Mouse (Mus musculus) hindbrain, embryonic 10.5 days (tissue): ENCODE measurements around the gene Gpr108. TPM values are rescaled to one million over a fixed set of nuclear protein-coding genes. Genes with fewer than 3 reads are reported as not detected.

Source experiments
- DNase-seq: peaks from one replicate; pipeline ENCODE4 v3.0.0-alpha.2; 2017; ENCODE audit warnings: low spot score
- H3K27ac ChIP-seq: fragments of 300-500 bp; sonication (generic); 2 replicates; pipeline ENCODE4 v1.5.1; 2016; ENCODE audit warnings: mild to moderate bottlenecking, moderate library complexity
- H3K27me3 ChIP-seq: fragments of 300-500 bp; sonication (generic); 2 replicates; pipeline ENCODE4 v1.6.1; 2016; ENCODE audit warnings: mild to moderate bottlenecking; ENCODE audit not compliant: poor library complexity, insufficient read depth, severe bottlenecking
- H3K36me3 ChIP-seq: fragments of 300-500 bp; sonication (generic); 2 replicates; pipeline ENCODE4 v1.6.1; 2016; ENCODE audit warnings: mild to moderate bottlenecking, moderate library complexity
- H3K4me1 ChIP-seq: fragments of 300-500 bp; sonication (generic); replicated peaks from 2 replicates; pipeline ENCODE4 v1.6.1; 2016; ENCODE audit warnings: mild to moderate bottlenecking
- H3K4me3 ChIP-seq: fragments of 300-500 bp; sonication (generic); 2 replicates; pipeline ENCODE4 v1.5.1; 2016; ENCODE audit warnings: mild to moderate bottlenecking, moderate library complexity
- H3K9me3 ChIP-seq: fragments of 300-500 bp; sonication (generic); 2 replicates; pipeline ENCODE4 v1.6.1; 2016; ENCODE audit warnings: mild to moderate bottlenecking, moderate library complexity
- WGBS: fragments of 180-500 bp; shearing (Covaris S2); methylation state at CpG from one replicate; pipeline ENCODE4 v1.1.7; 2016; 5-methylcytosine and 5-hydroxymethylcytosine counted together
- polyA plus RNA-seq: library from polyadenylated mRNA; unstranded; fragments of >200 nt; fragmentation: Nextera tagmentation; extraction: Ambion mirVana; gene quantifications from 2 replicates; pipeline ENCODE4 v1.2.1, GENCODE M21; 2016

Gene Gpr108
- 24.3 and 25.4 TPM in 2 replicates for polyA plus RNA-seq

GRCm38 (mm10) chr17:57248201-57248699, at the start of gene Gpr108:
Gene Gpr108 (minus strand): TSS chr17:57248446.
- H3K27me3 ChIP-seq, result no peaks in the 10 kb centered on the region
- H3K4me1 ChIP-seq, result peaks cover 38% of the 10 kb centered on the region
- H3K4me3 ChIP-seq, result peak within 1 kb of the TSS; percentile 79
- peak; percentile 87 for DNase-seq
- peaks cover 22% of the 10 kb centered on the region for H3K36me3 ChIP-seq
- no peaks in the 10 kb centered on the region for H3K9me3 ChIP-seq
- peak within 1 kb of the TSS; percentile 96 for H3K27ac ChIP-seq
- WGBS, result under 1% methylated on average over 12 of the region's 12 CpGs

DNA sequence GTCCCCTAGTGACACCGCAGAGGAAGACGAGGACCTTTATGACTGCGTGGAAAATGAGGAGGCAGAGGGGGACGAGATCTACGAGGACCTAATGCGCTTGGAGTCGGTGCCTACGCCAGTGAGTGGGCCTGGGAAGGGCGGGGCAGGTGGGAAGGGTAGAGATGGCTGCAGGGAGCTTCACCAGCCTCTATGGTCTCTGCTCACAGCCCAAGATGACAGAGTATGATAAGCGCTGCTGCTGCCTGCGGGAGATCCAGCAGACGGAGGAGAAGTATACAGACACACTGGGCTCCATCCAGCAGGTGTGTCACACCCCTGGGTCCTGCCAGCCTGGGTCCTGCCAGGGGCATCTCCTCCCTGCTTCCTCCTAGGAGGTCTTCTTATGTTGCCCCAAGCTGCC, 48.8 kb upstream of the Gpr108 start:
- H3K4me3 ChIP-seq, result no peak overlapping the region
- H3K27me3 ChIP-seq, result no peaks in the 10 kb centered on the region
- no peak for DNase-seq
- H3K36me3 ChIP-seq, result no peaks in the 10 kb centered on the region
- H3K27ac ChIP-seq, result no peak overlapping the region
- no peaks in the 10 kb centered on the region for H3K9me3 ChIP-seq
- no peaks in the 10 kb centered on the region for H3K4me1 ChIP-seq
- 86% methylated on average over 12 of the region's 12 CpGs for WGBS

DNA sequence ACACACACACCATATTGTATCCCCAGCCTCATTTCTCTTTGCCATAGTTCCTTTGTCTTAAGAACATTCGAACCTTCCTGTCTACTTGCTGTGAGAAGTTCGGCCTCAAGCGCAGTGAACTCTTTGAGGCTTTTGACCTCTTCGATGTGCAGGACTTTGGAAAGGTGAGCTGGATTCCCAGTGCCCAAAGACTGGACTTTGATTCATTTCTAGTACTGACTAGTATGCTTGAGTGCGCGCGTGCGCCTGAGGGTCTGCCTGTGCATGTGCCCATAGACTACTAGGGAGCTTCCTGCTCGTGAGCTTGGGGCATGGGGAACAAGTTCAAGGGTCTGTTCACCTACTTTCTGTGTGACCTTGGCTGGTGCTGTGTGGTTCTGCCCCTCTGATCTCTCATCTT, 47.7 kb upstream of the Gpr108 start:
- 94% methylated on average over 9 of the region's 9 CpGs for WGBS
- no peaks in the 10 kb centered on the region for H3K4me1 ChIP-seq
- no peak overlapping the region for H3K4me3 ChIP-seq

DNA sequence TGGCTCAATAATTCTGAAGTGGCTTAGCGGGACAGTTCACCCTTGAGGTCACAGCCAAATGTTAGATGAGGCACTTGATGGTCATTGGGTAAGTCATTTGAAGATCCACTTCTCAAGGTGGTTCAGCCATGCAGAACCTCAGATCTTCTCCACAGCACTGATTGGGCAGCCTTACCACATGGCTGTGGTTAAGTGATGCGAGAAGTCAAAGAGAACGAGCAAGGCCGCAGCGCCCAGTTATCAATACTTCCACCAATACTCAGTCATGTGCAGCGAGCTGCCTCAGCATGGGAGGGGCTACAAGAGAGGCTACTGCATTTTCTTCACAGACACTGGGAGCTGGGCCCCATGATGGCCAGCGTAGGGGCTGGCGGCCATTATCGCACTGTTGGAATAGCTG, 44.7 kb upstream of the Gpr108 start:
- Histone ChIP-seq H3K9me3 (no peaks in the 10 kb centered on the region), H3K36me3 (no peaks in the 10 kb centered on the region), H3K4me1 (no peaks in the 10 kb centered on the region), H3K4me3 (no peak overlapping the region), H3K27ac (no peak overlapping the region), H3K27me3 (no peaks in the 10 kb centered on the region)
- WGBS, result 93% methylated on average over 9 of the region's 9 CpGs
- no peak for DNase-seq

More for the DNA sequence above, 47.7 kb upstream of the Gpr108 start:
- DNase-seq, result no peak
- Histone ChIP-seq H3K9me3 (no peaks in the 10 kb centered on the region), H3K27me3 (no peaks in the 10 kb centered on the region), H3K27ac (no peak overlapping the region), H3K36me3 (no peaks in the 10 kb centered on the region)

- no peak overlapping the region for H3K4me3 ChIP-seq
- H3K36me3 ChIP-seq, result no peaks in the 10 kb centered on the region
- H3K9me3 ChIP-seq, result no peaks in the 10 kb centered on the region
- WGBS, result 90% methylated on average over 2 of the region's 2 CpGs
- no peak for DNase-seq
- no peaks in the 10 kb centered on the region for H3K27me3 ChIP-seq
- H3K4me1 ChIP-seq, result no peaks in the 10 kb centered on the region
- no peak overlapping the region for H3K27ac ChIP-seq
These were observed 44.1 kb upstream of the Gpr108 start for GRCm38 (mm10) chr17:57292302-57292701.

GRCm38 (mm10) chr17:57290671-57291055, 42.4 kb upstream of the Gpr108 start:
- Histone ChIP-seq H3K4me1 (no peaks in the 10 kb centered on the region), H3K27me3 (no peaks in the 10 kb centered on the region), H3K27ac (no peak overlapping the region), H3K36me3 (no peaks in the 10 kb centered on the region), H3K9me3 (no peaks in the 10 kb centered on the region), H3K4me3 (no peak overlapping the region)
- DNase-seq, result no peak
- WGBS, result 90% methylated on average over 7 of the region's 7 CpGs

GRCm38 (mm10) chr17:57290001-57290670, 41.9 kb upstream of the Gpr108 start:
- Histone ChIP-seq H3K27me3 (no peaks in the 10 kb centered on the region), H3K4me3 (no peak overlapping the region), H3K27ac (no peak overlapping the region), H3K4me1 (no peaks in the 10 kb centered on the region), H3K9me3 (no peaks in the 10 kb centered on the region), H3K36me3 (no peaks in the 10 kb centered on the region)
- 87% methylated on average over 9 of the region's 9 CpGs for WGBS
- no peak for DNase-seq

GRCm38 (mm10) chr17:57289252-57289651, 41.0 kb upstream of the Gpr108 start:
- WGBS, result 89% methylated on average over 5 of the region's 5 CpGs
- H3K4me3 ChIP-seq, result no peak overlapping the region
- no peaks in the 10 kb centered on the region for H3K27me3 ChIP-seq
- no peaks in the 10 kb centered on the region for H3K36me3 ChIP-seq
- H3K9me3 ChIP-seq, result no peaks in the 10 kb centered on the region
- DNase-seq, result no peak
- H3K4me1 ChIP-seq, result no peaks in the 10 kb centered on the region
- no peak overlapping the region for H3K27ac ChIP-seq

DNA sequence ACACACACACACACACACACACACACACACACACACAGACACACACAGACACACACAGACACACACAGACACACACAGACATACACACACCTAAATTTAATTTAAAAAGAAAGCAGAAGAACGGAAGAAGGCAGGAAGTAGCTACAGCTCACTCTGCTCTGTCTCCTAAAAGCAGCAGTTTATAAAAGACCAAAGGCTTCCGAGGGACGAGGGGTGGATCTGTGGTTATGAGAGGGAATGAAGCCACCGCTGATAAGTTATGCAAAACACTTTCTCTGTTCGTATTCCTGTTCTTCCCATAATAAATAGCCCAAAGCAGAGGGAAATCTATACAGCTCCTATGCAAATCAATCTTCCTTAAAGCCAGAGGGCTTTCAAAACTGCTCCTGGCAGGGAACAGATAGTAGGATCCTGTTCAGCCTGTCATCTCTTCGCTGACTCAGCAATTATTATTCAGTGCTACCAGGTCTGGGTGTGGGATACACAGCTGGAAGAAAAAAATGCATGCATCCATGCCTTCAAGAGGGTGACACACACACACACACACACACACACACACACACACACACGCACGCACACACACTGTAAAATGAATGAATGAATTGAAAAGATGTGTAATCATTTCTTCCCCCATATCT, 38.6 kb upstream of the Gpr108 start:
- H3K4me1 ChIP-seq, result no peaks in the 10 kb centered on the region
- 87% methylated on average over 8 of the region's 8 CpGs for WGBS
- H3K27ac ChIP-seq, result no peak overlapping the region
- H3K27me3 ChIP-seq, result no peaks in the 10 kb centered on the region
- no peaks in the 10 kb centered on the region for H3K9me3 ChIP-seq
- no peaks in the 10 kb centered on the region for H3K36me3 ChIP-seq
- no peak for DNase-seq
- H3K4me3 ChIP-seq, result no peak overlapping the region

DNA sequence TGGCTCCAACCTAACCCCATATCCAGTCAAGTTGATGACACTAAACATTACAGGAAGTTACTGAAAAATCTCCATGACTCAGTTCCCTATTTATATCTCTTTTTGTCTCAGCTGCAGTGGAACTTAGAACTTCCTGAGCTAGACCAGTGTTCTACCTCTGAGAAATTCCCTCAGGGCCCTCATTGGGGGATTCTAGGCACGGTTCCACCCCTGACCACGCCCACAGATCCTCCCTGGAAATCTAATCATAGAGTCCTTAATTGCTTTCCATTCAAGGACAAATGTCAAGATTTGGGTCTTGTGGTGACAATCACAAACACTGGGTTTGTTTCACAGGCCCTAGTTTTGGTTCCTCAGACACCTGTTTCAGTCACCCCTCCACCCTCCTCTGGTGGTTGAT, 36.8 kb upstream of the Gpr108 start:
- H3K9me3 ChIP-seq, result no peaks in the 10 kb centered on the region
- no peak for DNase-seq
- H3K4me1 ChIP-seq, result no peaks in the 10 kb centered on the region
- H3K36me3 ChIP-seq, result no peaks in the 10 kb centered on the region
- 77% methylated on average over 2 of the region's 2 CpGs for WGBS
- H3K27ac ChIP-seq, result no peak overlapping the region
- no peak overlapping the region for H3K4me3 ChIP-seq
- H3K27me3 ChIP-seq, result no peaks in the 10 kb centered on the region

- 78% methylated on average over 5 of the region's 5 CpGs for WGBS
- H3K4me3 ChIP-seq, result no peak overlapping the region
- no peaks in the 10 kb centered on the region for H3K4me1 ChIP-seq
- DNase-seq, result no peak
- H3K27ac ChIP-seq, result no peak overlapping the region
- no peaks in the 10 kb centered on the region for H3K9me3 ChIP-seq
- H3K36me3 ChIP-seq, result no peaks in the 10 kb centered on the region
- peaks cover 9% of the 10 kb centered on the region for H3K27me3 ChIP-seq
These were observed 35.7 kb upstream of the Gpr108 start for GRCm38 (mm10) chr17:57283906-57284305.

GRCm38 (mm10) chr17:57280411-57280810, 32.2 kb upstream of the Gpr108 start:
- no peak overlapping the region for H3K4me3 ChIP-seq
- H3K27me3 ChIP-seq, result peaks cover 22% of the 10 kb centered on the region
- 80% methylated on average over 3 of the region's 3 CpGs for WGBS
- no peaks in the 10 kb centered on the region for H3K36me3 ChIP-seq
- peaks cover 14% of the 10 kb centered on the region for H3K4me1 ChIP-seq
- H3K9me3 ChIP-seq, result no peaks in the 10 kb centered on the region
- no peak overlapping the region for H3K27ac ChIP-seq
- DNase-seq, result no peak

GRCm38 (mm10) chr17:57279591-57280224, 31.5 kb upstream of the Gpr108 start:
- DNase-seq, result no peak
- H3K4me1 ChIP-seq, result peaks cover 21% of the 10 kb centered on the region
- no peak overlapping the region for H3K4me3 ChIP-seq
- H3K36me3 ChIP-seq, result no peaks in the 10 kb centered on the region
- no peaks in the 10 kb centered on the region for H3K9me3 ChIP-seq
- H3K27ac ChIP-seq, result no peak overlapping the region
- WGBS, result 61% methylated on average over 9 of the region's 9 CpGs
- peaks cover 29% of the 10 kb centered on the region for H3K27me3 ChIP-seq
